10 mouse cellular contexts compared by ENCODE assay signal in genomic region chr19:14388539-14388938, GRCm38 (mm10).
DNase-seq lines count a peak whose midpoint lies in the region; ATAC-seq and TF ChIP-seq lines count a peak whose summit lies in the region.
"Had no signal": no experiment of that assay in that cellular context is flagged by ENCODE, and none has a peak within 500 bp of the region (broad histone marks: within the 10 kb centered on the region; RNA-seq: fewer than 3 reads in every experiment).

No protein-coding gene starts in this region.

- H3K27ac ChIP-seq in heart, adult 2 months, result no peak overlapping the region
- no peak overlapping the region for H3K27ac ChIP-seq in kidney, embryonic 14.5 days (ENCODE audit: low read depth, low read length)
- H3K27ac ChIP-seq: forebrain, embryonic 15.5 days had no signal

- no peak for TF ChIP-seq POLR2A in heart, adult 2 months (IDR thresholded peaks at IDR 0.05; ENCODE audit: insufficient read depth, low read depth, low read length)
- TF ChIP-seq POLR2A in brain, embryonic 14.5 days (IDR thresholded peaks at IDR 0.05; ENCODE audit: borderline replicate concordance, extremely low read depth, insufficient read depth, insufficient read length, poor library complexity, severe bottlenecking), result no peak

- no peak overlapping the region for H3K4me3 ChIP-seq in heart, adult 2 months
- no peak overlapping the region for H3K4me3 ChIP-seq in kidney, embryonic 14.5 days (ENCODE audit: low read length)
- H3K4me3 ChIP-seq: forebrain, embryonic 15.5 days; megakaryocyte, embryonic 14.5 days had no signal

- WGBS in heart, adult 2 months, result 42% methylated on average over 4 of the region's 4 CpGs
- WGBS in kidney, embryonic 14.5 days, result 40% methylated on average over 4 of the region's 4 CpGs

- H3K27me3 ChIP-seq in heart, adult 2 months (ENCODE audit: control insufficient read depth, insufficient read depth, low read length), result no peaks in the 10 kb centered on the region
- H3K27me3 ChIP-seq in kidney, embryonic 14.5 days (ENCODE audit: control insufficient read depth, insufficient read depth, low read length), result no peaks in the 10 kb centered on the region
- H3K27me3 ChIP-seq: forebrain, embryonic 15.5 days; megakaryocyte, embryonic 14.5 days had no signal

- ATAC-seq in frontal cortex, adult (ENCODE audit: low TSS enrichment), result no peak
- ATAC-seq in kidney, embryonic 14.5 days (ENCODE audit: low FRiP score, low TSS enrichment), result no peak
- ATAC-seq: forebrain, embryonic 15.5 days had no signal

- peak; percentile 49 for TF ChIP-seq CTCF in heart, adult 2 months (IDR thresholded peaks at IDR 0.05)
- TF ChIP-seq CTCF in brain, embryonic 14.5 days (IDR thresholded peaks at IDR 0.05; ENCODE audit: borderline replicate concordance, extremely low read depth, insufficient read depth, insufficient read length), result peak; percentile 34; the same call in 1 of the 2 replicates

- no peak for TF ChIP-seq EP300 in heart, adult 2 months (IDR thresholded peaks at IDR 0.05; ENCODE audit: insufficient read depth, low read depth, low read length)

- H3K36me3 ChIP-seq in heart, adult 2 months (ENCODE audit: control insufficient read depth, insufficient read depth, low read length), result no peaks in the 10 kb centered on the region
- no peaks in the 10 kb centered on the region for H3K36me3 ChIP-seq in kidney, embryonic 14.5 days (ENCODE audit: control insufficient read depth, insufficient read depth, low read length)
- H3K36me3 ChIP-seq: forebrain, embryonic 15.5 days had no signal

- no peak overlapping the region for H3K4me2 ChIP-seq in kidney, embryonic 14.5 days (replicated peaks; ENCODE audit: low read depth, low read length)
- H3K4me2 ChIP-seq: forebrain, embryonic 15.5 days had no signal

- no peaks in the 10 kb centered on the region for H3K4me1 ChIP-seq in heart, adult 2 months (ENCODE audit: control insufficient read depth, insufficient read depth, low read length)
- H3K4me1 ChIP-seq in kidney, embryonic 14.5 days (ENCODE audit: control insufficient read depth, insufficient read depth, low read length), result no peaks in the 10 kb centered on the region
- H3K4me1 ChIP-seq: megakaryocyte, embryonic 14.5 days had no signal

- H3K79me2 ChIP-seq in heart, adult 2 months (replicated peaks; ENCODE audit: control insufficient read depth, insufficient read depth, low read length), result no peaks in the 10 kb centered on the region

- intact Hi-C loops in heart, adult 2 months (cut with DNase I), result loop anchor here (10.0 kb wide), 1 partner anchor 306 kb away; no protein-coding TSS in a partner anchor
- intact Hi-C loops in heart, postnatal 10 days (cut with DNase I), result no loop called here

- DNase-seq in heart, adult 2 months, result no peak
- no peak for DNase-seq in heart, postnatal 10 days
- peak; percentile 77 for DNase-seq in CD4-positive, CD25-positive, alpha-beta regulatory T cell, adult 2 months (ENCODE audit: low read depth, low spot score)
- peak; percentile 8 for DNase-seq in brain, embryonic 14.5 days (ENCODE audit: low read depth)
- peak; percentile 22 to 39 for DNase-seq in spleen, postnatal 36 days (ENCODE audit: low spot score in 2 of 2)
- DNase-seq in urinary bladder, adult 2 months (ENCODE audit: low spot score), result no peak

- no peaks in the 10 kb centered on the region for H3K9me3 ChIP-seq in kidney, embryonic 14.5 days (ENCODE audit: control insufficient read depth, low read length)
- H3K9me3 ChIP-seq: forebrain, embryonic 15.5 days had no signal

- no peak overlapping the region for H3K9ac ChIP-seq in heart, adult 2 months (ENCODE audit: low read depth, low read length)
- no peak overlapping the region for H3K9ac ChIP-seq in kidney, embryonic 14.5 days (ENCODE audit: low read depth, low read length)
- H3K9ac ChIP-seq: forebrain, embryonic 15.5 days had no signal

Comparison
In these comparisons a context has a peak if more than half of its experiments do, and no peak if none do; other contexts are left out.
1. DNase-seq: peak in CD4-positive, CD25-positive, alpha-beta regulatory T cell, adult 2 months (single experiment), brain, embryonic 14.5 days (single experiment) and spleen, postnatal 36 days (2 of 2); none in heart, adult 2 months (0 of 2), heart, postnatal 10 days (0 of 2) and urinary bladder, adult 2 months (single experiment).